Mouse (Mus musculus): Measurements from ENCODE around the gene 3830406C13Rik. TPM values are rescaled to one million over a fixed set of nuclear protein-coding genes. Genes with fewer than 3 reads are reported as not detected.
A peak's percentile ranks its signal among the peaks of the same experiment; 100 is the strongest.

The 3830406C13Rik gene
- polyA plus RNA-seq, 1 experiment from 2014 or later = 25.1 TPM

DNA sequence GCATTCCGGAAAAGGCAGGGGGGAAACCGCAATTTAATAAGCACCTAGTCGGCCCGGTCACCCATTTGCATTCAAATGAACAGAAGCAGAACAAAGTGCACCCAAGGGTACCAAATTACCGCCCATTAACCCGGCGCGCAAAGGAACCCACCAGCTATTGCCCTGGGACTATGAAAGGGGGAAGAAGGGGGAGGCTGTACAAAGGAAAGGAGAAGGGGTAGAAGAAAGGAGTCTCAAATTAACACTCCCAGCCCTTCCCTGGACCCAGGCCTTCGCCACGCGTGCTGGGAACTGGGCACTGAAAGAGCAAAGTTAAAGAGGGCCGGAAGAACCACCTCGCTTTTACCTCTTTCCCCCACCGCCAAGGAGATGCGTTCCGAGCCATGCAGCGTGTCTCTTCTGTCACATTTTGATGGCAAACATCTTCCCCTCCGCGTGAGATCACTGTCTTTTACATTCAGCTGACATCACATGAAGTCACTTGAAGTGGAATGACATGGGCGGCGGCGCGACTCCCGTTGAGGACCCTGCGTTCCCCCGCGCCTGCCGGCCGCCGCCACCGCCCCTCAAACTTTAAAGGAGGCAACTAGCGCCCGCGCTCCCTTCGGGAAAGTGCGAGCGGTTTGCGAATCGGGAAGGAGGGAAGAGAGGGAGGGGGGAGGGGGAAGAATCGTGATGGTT lies 61.4 kb downstream of the 3830406C13Rik start:
- peaks cover 100% of the 10 kb centered on the region for H3K27me3 ChIP-seq (ENCODE audit: low read depth, poor library complexity, severe bottlenecking)
- H3K9me3 ChIP-seq (replicated peaks) = no peaks in the 10 kb centered on the region
- DNase-seq (ENCODE audit: low spot score) = peak; percentile 42
- H3K27ac ChIP-seq (replicated peaks) = peak overlapping the region; percentile 72
- H3K36me3 ChIP-seq = no peaks in the 10 kb centered on the region
- H3K4me1 ChIP-seq = peaks cover 60% of the 10 kb centered on the region
- under 1% methylated on average over 40 of the region's 40 CpGs for WGBS
- H3K4me3 ChIP-seq = peak overlapping the region; percentile 46

DNA sequence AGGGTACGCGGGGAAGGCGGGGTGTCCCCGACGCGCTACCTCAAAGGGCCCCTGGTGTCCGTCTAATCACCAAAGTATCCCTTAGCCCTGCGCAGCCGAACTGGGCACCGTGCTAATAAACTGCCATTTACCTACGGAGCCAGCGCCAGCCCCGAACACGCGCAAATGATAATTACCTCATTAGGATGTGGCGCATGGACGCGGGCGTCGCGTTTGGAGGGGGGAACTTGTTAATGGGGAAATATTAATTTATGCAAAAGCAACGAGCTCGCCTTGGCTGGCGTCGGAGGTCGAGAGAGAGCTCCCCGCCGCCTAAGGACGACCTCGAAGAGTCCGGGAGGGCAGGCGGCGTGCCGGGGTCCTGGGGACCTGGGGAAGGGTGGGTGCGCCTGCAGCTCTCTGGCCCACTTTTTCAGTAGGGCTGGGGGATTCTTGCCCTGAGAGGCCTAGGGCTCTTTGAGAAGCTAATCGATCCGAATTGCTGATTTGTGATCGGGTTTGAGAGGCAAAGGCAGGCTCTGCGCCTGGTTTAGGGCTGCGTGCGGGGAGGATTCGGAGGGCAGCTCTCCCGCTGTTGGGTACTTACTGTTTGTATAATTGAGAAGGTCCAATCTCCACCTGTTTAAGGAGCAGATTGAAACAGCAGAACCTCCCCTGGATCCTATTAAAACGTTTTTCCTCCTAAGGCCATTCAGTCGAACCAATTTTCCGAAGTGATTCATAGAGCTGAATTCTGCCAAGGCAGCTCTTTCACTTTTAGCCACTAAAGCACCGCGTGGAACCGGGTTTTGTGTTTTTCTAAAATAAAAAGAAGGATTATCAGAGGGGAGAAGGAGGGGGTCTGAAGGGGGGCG lies 62.3 kb downstream of the 3830406C13Rik start:
- Histone ChIP-seq H3K36me3 (no peaks in the 10 kb centered on the region), H3K27ac (replicated peaks) (peak overlapping the region; percentile 72), H3K27me3 (ENCODE audit: low read depth, poor library complexity, severe bottlenecking) (peaks cover 100% of the 10 kb centered on the region), H3K4me3 (peak overlapping the region; percentile 46), H3K9me3 (replicated peaks) (no peaks in the 10 kb centered on the region), H3K4me1 (peaks cover 54% of the 10 kb centered on the region)
- peak; percentile 63 for DNase-seq (ENCODE audit: low spot score)
- under 1% methylated on average over 50 of the region's 50 CpGs for WGBS

DNA sequence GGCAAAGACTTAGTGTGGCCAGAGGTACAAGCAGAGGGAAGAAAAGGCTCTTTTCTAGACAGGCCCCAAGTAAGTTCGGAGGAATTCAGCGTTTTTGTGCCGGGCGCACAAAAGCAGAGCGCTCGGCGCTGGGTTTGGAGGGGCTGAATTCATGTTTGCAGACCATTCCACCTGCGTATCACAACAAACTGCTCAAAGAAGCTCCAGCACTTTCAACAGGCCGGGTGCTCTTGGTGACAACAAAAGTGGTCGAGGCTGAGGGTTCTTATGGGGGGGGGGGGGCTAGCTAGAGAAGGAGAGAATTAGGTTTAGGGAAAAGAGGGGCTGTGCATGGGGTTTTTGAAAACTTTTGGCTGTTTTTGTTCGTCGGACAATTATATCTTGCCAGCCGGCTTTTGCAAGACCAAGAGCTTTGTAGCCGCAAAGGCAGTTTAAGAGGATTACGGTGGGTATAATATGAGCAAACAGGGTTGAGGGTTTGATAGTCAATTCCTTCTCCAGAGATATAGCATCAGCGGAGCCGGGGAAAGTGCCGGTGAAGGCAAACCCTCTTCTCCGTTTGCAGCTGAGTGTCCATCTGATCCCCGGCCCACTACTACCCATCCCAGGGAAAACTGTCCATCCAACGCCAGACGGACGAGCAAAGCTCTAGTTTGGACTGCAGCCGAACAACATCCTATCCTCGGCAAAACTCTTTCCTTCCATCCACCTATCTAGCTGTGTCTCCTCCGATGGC lies 63.1 kb downstream of the 3830406C13Rik start:
- Histone ChIP-seq H3K9me3 (replicated peaks) (no peaks in the 10 kb centered on the region), H3K4me1 (peaks cover 48% of the 10 kb centered on the region), H3K36me3 (no peaks in the 10 kb centered on the region), H3K27me3 (ENCODE audit: low read depth, poor library complexity, severe bottlenecking) (peaks cover 100% of the 10 kb centered on the region), H3K27ac (replicated peaks) (no peak overlapping the region), H3K4me3 (peak overlapping the region; percentile 46)
- under 1% methylated on average over 26 of the region's 26 CpGs for WGBS
- peak; percentile 61 for DNase-seq (ENCODE audit: low spot score)

DNA sequence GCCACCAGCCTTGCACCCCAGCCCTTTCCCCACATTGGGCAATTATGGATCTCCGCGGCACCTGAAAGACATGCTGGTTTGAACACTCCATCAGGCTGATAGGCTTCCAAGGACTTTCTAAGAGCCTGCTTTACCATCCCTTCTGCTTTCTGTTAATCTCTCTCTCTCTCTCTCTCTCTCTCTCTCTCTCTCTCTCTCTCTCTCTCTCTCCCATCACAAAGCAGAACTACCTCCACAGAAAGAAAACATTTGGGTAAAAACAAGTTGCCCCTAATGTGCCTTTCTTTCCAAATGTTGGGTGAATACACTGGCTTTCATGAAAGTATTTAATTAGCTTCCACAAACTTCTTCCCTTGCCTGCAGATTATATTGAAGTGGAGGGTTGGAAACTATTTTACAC lies 64.1 kb downstream of the 3830406C13Rik start, which contains the start of gene Fezf2:
Gene Fezf2, minus strand, starts transcription at position 101 of the 400 bp plus-strand sequence.
- Histone ChIP-seq H3K4me3 (peak within 1 kb of the TSS; percentile 46), H3K27me3 (ENCODE audit: low read depth, poor library complexity, severe bottlenecking) (peaks cover 100% of the 10 kb centered on the region), H3K9me3 (replicated peaks) (no peaks in the 10 kb centered on the region), H3K27ac (replicated peaks) (no peak within 1 kb of the TSS), H3K4me1 (peaks cover 48% of the 10 kb centered on the region), H3K36me3 (no peaks in the 10 kb centered on the region)
- 0% methylated on average over 2 of the region's 2 CpGs for WGBS
- DNase-seq (ENCODE audit: low spot score) = no peak

DNA sequence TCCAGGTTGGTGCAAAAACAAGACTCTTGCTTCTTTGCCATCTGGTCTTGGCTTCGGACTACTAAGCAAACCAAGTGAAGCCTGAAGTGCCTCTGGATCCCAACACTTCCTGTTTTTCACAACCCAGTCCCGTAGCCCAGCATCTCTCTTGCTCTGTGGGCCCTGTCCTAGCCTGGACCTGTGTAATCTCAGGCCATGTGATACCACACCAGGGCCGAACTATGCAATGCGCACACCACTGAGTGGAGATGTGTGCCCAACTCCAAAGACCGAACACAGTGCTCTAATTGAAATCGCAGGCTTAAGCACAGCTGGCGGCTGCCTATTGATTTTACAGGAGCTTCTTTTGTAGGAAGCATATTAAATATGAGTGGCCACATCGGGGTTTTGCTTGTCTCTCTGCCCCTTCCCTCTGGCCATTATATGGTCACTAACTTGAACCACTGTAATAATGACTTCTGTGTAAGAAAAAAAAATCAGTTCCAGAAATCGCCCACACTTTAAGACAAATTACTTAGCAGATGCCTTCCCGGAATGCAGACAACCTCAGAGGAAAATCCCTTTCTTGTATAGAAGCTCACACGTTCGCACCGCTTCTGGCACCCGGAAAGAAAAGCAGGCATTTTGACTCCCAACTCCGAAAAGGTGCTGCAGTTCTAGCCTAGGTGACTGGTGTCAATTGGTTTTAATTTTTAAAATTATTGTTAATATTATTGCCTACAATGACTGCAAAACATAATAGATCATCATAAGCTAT lies 65.5 kb downstream of the 3830406C13Rik start:
- H3K36me3 ChIP-seq = no peaks in the 10 kb centered on the region
- no peaks in the 10 kb centered on the region for H3K9me3 ChIP-seq (replicated peaks)
- peaks cover 100% of the 10 kb centered on the region for H3K27me3 ChIP-seq (ENCODE audit: low read depth, poor library complexity, severe bottlenecking)
- H3K4me3 ChIP-seq = no peak overlapping the region
- H3K27ac ChIP-seq (replicated peaks) = no peak overlapping the region
- peak; percentile 35 for DNase-seq (ENCODE audit: low spot score)
- WGBS = 2% methylated on average over 15 of the region's 15 CpGs
- peaks cover 45% of the 10 kb centered on the region for H3K4me1 ChIP-seq

DNA sequence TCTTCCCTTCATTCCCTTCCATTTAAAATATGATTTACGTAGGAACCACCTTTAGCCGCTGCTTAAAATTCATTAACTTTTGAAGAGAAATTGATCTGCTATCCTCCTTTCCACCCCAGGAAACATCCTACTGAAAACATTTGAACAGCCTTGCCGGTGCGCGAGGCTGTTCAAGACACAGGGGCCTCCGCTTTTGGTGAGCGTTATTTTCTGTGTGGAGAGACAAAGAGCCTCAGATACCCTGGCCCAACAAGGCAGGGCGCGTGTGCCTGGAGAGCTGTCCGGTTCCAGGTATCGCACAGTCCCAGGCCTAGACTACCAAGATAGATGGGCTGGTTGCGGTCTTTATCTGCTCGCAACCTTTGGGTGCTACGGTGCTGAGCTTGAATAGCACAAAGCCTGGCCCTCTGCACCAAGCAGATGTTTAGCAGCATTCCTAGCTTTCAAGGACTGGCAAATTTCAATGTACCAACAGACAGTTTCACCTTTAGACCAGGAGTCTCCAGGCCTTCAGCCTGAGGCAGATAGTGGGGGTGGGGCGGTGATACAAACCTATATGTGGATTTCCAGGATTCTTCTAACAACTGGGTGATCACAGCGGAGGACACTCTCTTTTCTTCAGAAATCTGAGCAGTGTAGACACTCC lies 66.4 kb downstream of the 3830406C13Rik start:
- peak; percentile 34 for DNase-seq (ENCODE audit: low spot score)
- H3K27ac ChIP-seq (replicated peaks) = no peak overlapping the region
- 5% methylated on average over 16 of the region's 16 CpGs for WGBS
- no peaks in the 10 kb centered on the region for H3K9me3 ChIP-seq (replicated peaks)
- H3K4me1 ChIP-seq = peaks cover 36% of the 10 kb centered on the region
- H3K27me3 ChIP-seq (ENCODE audit: low read depth, poor library complexity, severe bottlenecking) = peaks cover 100% of the 10 kb centered on the region
- H3K4me3 ChIP-seq = no peak overlapping the region
- H3K36me3 ChIP-seq = no peaks in the 10 kb centered on the region

Other genes with a start within 250 kb of the 3830406C13Rik start
- 0.06 and 0.09 TPM in 2 replicates for gene Gm49355, start 197 bp upstream of the 3830406C13Rik start, polyA plus RNA-seq (2016; fragmentation: Nextera tagmentation; extraction: Ambion mirVana)
- 5.0 and 9.8 TPM in 2 replicates for gene Fezf2, start 64.0 kb downstream of the 3830406C13Rik start, polyA plus RNA-seq (2016; fragmentation: Nextera tagmentation; extraction: Ambion mirVana)

Data from midbrain, embryonic 10.5 days (tissue).